Mouse (Mus musculus) left cerebral cortex, postnatal 14 days (tissue): ENCODE results near the gene Chka. TPM values are rescaled to one million over a fixed set of nuclear protein-coding genes. Genes with fewer than 3 reads are reported as not detected.

Experiments
- DNase-seq, 2 experiments: peaks; one replicate each; pipeline ENCODE4 v3.0.0; 2021 to 2022; ENCODE audit warnings: low spot score in 2 of 2, mixed read lengths in 1 of 2
- intact Hi-C: fragments of 180-260 bp; cut with DNase I; formaldehyde crosslinking; loops from one replicate; pipeline ENCODE4 v1.15.1; 2025
- total RNA-seq, 2 experiments: library from RNA; stranded (reverse); gene quantifications; 2 replicates each; pipeline ENCODE4 v1.2.3; 2021

The Chka gene
- total RNA-seq, 2 experiments from 2014 or later, result 75.5 to 99.5 TPM

DNA sequence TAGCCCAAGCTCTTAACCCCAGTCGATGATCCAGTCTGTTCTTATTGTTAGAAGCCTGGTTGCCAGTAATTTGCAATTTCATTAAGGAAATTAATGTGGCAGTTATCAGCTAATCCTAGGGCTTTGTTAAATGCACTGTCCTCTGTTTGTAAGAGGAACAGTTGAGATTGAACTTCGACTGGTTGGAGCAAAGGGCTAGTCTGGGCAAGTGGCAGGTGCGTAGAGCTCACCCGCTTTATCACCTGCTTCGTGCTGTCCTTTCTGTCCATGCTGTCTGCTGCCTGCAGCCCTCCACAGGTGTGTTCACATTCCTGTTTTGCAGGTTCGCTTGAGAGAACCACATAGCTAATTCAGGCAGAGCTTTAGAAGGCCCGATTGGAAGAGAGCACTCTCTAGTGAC lies 23.5 kb downstream of the Chka start:
- intact Hi-C loops, result no loop called here
- no peak for DNase-seq

DNA sequence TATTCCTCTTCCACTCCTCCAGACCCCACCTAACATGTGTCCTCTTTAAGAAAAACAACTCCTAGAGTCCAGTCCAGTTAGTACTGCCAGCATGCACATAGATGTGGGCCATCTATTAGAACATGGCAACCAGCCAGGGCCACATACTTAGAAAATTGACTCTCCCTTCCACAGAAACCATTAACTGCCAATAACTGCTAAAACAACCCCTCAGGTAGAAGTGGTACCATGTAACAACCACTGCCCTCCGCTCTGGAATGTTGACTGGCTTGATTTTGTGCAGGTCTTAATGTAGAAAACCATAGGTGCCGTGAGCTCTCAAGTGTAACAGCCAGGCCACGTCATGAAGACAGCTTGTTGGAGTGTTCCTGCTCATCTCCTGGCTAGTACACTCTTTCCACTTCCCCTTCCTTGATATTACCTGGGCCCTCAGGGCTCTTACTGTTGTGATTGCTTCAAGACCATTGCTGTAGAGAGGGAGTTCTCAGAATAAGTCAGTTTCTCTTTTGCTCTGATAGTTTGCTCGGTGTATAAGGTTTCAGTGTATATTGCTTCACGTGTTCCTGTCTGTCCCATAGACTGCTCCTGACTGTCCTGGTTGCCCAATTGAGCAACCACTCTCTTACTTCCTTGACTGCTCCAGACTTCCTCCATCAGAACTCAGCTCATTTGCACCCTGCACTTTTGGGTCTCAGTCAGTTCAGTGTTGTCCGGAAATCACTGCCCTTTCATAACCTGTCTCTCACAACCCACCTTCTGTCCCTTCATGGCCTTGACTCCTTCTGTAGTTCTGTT lies 28.7 kb downstream of the Chka start:
- intact Hi-C loops, result no loop called here
- DNase-seq, result no peak

DNA sequence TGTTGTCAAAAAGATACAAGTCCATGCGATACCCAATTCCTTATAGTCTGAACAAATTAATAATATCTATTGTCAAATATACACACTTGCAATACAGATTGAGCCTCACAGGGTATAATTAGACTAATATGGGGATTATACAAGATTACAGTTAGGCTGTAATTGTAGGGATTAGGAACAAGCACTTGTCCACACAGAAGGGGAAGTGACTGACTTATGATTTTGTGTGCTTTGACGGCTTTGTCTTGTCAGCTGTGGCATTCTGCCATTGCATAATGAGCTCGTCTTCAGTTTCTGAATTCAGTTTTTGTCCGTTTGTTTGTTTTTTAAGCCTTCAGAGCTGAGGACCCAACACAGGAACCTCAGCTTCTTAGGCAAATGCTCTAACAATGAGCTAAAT lies 30.6 kb downstream of the Chka start:
- intact Hi-C loops, result no loop called here
- DNase-seq, result no peak

DNA sequence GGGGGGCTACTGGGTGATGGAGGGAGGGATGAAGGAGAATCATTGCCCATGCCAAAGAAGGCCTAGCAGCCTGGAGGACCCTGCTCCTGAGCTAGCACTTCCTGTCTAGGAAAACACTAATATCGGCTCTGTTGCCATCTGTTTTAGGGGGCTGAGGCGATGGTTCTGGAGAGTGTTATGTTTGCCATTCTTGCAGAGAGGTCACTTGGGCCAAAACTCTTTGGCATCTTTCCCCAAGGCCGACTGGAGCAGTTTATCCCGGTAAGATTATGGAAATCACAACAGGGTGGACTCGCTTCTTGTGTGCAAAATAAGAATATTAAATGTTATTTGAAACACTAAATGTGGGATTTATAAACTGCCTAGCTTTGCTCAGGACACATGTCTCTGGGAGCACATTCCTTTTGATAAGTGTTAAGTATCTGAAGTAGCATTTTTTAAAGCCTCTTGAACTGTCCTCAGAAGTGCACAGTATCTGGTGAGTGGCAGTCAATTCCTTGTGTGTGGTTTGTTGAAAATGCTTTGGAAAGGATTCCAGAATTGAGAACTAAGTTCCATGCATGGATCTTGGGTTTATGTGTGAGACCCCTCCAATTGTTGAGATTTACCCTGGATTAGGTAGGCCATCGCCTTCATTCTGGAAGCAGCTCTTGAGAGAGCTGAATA lies 32.9 kb downstream of the Chka start:
- intact Hi-C loops, result no loop called here
- DNase-seq, result no peak

- intact Hi-C loops, result no loop called here
- no peak for DNase-seq
Measured at GRCm38 (mm10) chr19:3889096-3889495, 37.5 kb downstream of the Chka start.

DNA sequence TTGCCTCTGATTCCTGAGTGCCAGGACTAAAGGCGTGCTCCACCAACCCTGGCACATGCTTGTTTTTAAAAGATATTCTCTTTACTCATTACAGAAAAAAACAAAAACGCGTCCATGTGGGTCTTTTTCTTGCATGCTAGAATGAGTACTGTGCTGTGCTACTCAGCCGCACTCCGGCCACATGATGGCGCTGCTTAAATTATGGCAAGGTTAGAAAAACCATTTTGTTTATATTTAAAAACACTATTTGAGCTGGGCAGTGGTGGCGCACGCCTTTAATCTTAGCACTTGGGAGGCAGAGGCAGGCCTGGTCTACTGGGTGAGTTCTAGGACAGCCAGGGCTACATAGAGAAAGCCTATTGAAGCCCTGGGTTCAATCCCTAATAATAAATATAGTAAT lies 38.6 kb downstream of the Chka start:
- intact Hi-C loops, result no loop called here
- DNase-seq, result no peak

- intact Hi-C loops, result no loop called here
- no peak for DNase-seq
Measured at GRCm38 (mm10) chr19:3893545-3894116, 42.1 kb downstream of the Chka start.

DNA sequence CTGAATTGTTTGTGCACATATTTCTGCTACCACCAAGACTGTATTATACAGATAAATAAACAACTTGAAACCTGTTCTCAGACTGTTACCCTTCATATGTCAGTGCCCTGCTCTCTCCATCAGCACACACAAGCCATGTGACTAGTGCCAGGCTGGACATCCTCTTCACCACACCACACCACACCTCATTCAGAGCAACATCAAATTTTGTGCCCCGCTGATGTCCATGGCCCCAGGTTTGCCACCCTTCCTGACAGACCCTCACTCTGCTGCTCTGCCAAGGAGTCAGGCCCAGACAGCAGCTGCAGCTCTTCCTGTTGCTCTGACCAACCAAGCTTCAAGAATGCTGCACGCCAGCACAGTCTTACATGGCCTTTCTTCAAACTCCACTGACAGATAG lies 42.7 kb downstream of the Chka start:
- no peak for DNase-seq
- intact Hi-C loops, result no loop called here

- intact Hi-C loops, result no loop called here
- no peak for DNase-seq
Measured at GRCm38 (mm10) chr19:3895171-3895631, 43.6 kb downstream of the Chka start.

DNA sequence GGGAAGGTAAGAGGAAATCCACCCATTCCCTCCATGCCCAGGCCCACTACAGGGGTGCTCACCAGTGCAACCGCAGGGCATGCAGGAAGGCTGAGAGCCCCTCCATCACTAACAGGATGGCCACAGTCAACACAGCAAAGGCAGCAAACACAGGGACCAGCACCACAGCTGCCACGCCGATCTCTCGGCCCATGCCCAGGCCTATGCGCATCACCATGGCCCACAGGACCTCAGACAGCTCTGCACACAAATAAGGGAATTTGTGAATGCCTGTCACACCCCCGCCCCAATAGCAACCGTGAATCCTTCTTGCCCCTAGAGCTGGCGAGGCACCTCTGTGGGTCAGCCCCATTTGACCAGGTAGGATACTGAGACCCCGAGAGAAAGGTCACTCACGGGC lies 44.6 kb downstream of the Chka start:
- intact Hi-C loops, result no loop called here
- DNase-seq, result no peak

DNA sequence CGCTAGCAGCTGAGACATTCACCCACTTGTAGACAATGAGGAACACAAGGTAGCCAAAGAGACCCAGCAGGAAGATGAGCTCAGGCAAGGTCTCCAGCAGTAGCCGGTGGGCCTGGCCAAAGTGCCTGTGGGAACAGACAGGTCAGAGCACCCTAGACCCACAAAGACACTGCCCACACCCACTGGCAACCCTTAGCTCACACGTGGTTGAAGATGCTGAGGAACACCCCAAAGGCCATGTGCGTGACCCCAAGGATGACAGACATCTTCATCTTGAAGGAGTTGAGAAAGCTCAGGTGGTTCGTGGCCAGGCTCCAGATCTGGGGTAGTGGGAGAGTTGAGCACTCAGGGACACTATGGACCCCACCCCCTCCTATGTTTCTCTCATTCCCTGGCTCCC lies 46.0 kb downstream of the Chka start:
- intact Hi-C loops, result no loop called here
- DNase-seq, result no peak

DNA sequence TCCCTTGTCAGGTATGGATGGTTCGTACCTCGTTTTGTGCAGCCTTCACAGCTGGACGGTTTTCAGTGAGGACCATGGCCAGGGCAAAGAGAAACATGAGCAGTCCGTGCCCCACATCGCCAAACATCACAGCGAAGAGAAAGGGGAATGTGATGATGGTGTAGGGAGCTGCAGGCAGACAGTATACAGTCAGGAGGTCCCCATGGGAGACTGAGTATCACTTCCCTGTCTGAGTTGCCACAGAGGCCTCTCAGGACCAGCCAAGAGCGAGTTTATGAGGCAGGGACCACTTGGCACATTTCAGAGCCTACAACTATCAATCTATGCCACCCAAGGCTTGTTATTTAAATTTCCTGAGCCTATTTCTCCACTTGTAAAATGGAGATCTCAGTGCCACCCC lies 47.4 kb downstream of the Chka start:
- intact Hi-C loops, result no loop called here
- no peak for DNase-seq

GRCm38 (mm10) chr19:3899618-3900017 lies 48.0 kb downstream of the Chka start:
- DNase-seq, result no peak
- intact Hi-C loops, result no loop called here

- intact Hi-C loops, result no loop called here
- DNase-seq, result no peak
Measured at GRCm38 (mm10) chr19:3902966-3903365, 51.4 kb downstream of the Chka start.

- intact Hi-C loops, result no loop called here
- DNase-seq, result no peak
Measured at GRCm38 (mm10) chr19:3903648-3904362, 52.2 kb downstream of the Chka start.

DNA sequence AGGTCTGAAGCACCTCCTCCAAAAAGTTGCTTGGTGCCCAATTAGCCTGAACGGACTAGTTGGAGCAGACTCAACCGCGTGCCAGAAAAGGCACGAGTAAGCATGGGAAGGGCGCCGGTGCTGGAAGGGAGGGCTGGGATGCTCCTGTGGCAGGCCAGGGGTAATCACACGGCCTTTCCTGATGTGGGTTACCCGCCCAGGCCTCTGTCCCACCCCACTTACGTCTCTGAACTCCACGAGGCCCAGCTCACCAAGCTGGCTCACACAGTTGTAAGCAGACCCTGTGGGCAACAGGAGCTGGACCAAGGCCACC lies 52.7 kb downstream of the Chka start:
- no peak for DNase-seq
- intact Hi-C loops, result no loop called here

DNA sequence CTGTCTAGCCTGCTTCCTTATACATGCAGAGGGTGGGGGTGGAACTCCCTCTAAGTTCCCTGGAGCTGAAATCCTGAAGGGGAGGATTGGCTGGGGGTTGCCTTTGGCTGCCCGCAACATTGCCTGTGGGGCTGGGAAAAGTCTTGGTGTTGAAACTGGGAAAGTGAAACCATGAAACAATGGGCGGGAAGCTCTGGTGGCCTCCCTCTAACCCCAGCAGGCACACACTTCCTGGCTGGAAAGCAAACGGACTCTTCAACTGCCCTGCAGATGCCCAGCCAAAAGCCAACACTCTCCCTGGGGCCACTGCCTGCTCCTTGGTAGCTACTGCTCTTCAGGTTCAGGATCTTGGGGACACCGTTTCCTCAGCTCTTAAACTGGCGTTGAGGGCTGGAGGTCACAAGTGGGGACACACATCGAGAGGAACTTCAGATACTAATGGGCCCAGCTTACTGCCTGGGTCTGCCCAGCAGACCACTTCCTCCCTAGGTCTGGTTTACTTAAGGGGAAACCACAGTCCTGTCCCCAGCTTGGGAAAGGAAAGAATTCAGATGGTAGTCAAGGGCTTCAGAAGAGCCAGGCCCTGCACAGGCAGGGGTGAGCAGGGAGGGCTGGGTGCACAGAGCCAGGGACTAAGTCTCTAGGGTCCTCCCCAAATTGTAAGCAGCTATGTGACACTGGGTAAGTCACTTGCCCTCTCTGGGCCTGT lies 53.8 kb downstream of the Chka start:
- intact Hi-C loops, result loop anchor here (5.0 kb wide), 1 partner anchor 53 kb away; the partner anchor contains the start of gene Chka
- DNase-seq, result no peak

DNA sequence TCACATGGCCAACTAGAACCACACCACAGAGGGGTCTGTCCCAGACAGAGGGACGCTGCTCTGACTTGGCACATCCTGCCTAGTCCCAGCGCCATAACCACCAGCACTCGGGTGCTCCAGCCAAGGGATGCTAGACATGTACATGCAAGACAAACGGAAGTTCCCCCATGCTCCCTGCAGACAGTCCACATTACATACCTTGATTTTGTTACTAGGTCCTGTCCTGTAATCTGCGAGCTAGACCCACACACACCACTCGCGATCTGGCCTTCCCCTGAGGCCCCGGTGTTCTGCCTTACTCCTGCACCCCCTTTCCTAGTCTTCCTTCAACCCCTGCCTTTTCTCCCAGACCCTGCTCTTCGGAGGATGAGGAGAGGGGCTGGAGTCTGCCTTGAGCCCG lies 54.8 kb downstream of the Chka start:
- intact Hi-C loops, result loop anchor here (5.0 kb wide), 1 partner anchor 54 kb away; the partner anchor contains the start of gene Chka
- no peak for DNase-seq
